10 mouse cellular contexts compared by ENCODE assay signal in the genomic region with DNA sequence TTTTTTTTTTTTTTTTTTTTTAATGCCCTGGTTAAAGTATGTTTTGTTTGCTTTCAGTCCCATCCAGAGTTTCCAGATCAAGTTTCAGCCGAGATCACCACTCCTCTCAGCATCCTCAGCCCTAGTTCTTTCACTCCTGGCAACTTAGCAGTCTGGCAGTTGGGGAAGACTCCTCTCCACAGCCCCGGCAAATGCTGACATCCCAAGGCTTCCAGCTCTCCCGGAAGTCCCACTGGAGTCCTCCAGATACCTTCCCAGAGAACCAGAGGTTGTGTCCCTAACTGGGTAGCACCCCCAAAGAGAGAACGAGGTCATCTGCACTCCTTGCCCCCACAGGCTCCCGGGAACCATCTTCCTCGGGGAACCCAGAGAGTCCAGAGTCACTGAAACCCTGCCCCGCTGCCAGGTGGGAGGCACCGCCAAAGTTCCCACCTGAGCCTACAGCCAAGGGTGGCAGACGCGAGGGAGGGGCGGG. TPM values are rescaled to one million over a fixed set of nuclear protein-coding genes. Genes with fewer than 3 reads are reported as not detected.
A peak's percentile ranks its signal among the peaks of the same experiment; 100 is the strongest.
DNase-seq lines count a peak whose midpoint lies in the region; ATAC-seq and TF ChIP-seq lines count a peak whose summit lies in the region.
"Had no signal": no experiment of that assay in that cellular context is flagged by ENCODE, and none has a peak within 500 bp of the region (broad histone marks: within the 10 kb centered on the region; RNA-seq: fewer than 3 reads in every experiment).

No protein-coding gene starts in this region.

- H3K9me3 ChIP-seq in E14TG2a.4 (ENCODE audit: low read length), result peaks cover 22% of the 10 kb centered on the region
- H3K9me3 ChIP-seq in forebrain, embryonic 11.5 days (ENCODE audit: control insufficient read depth, low read length), result no peaks in the 10 kb centered on the region
- no peaks in the 10 kb centered on the region for H3K9me3 ChIP-seq in hindbrain, postnatal 0 days (ENCODE audit: low read length)
- no peaks in the 10 kb centered on the region for H3K9me3 ChIP-seq in midbrain, embryonic 16.5 days (replicated peaks; ENCODE audit: control insufficient read depth, low read length, poor library complexity, severe bottlenecking)

- H3K36me3 ChIP-seq in E14TG2a.4 (ENCODE audit: insufficient read depth, low read length), result no peaks in the 10 kb centered on the region
- H3K36me3 ChIP-seq in forebrain, embryonic 11.5 days (ENCODE audit: control insufficient read depth, insufficient read depth, low read length), result no peaks in the 10 kb centered on the region
- H3K36me3 ChIP-seq in hindbrain, postnatal 0 days (ENCODE audit: insufficient read depth, low read length), result no peaks in the 10 kb centered on the region
- H3K36me3 ChIP-seq in midbrain, embryonic 16.5 days (ENCODE audit: control insufficient read depth, insufficient read depth, low read length), result no peaks in the 10 kb centered on the region
- H3K36me3 ChIP-seq: G1E had no signal

- H3K4me1 ChIP-seq in E14TG2a.4 (replicated peaks; ENCODE audit: low read depth, low read length), result peaks cover 23% of the 10 kb centered on the region
- H3K4me1 ChIP-seq in forebrain, embryonic 11.5 days (replicated peaks; ENCODE audit: control insufficient read depth, insufficient read depth, low read length), result peaks cover 10% of the 10 kb centered on the region
- H3K4me1 ChIP-seq in hindbrain, postnatal 0 days (ENCODE audit: insufficient read depth, low read length), result peaks cover 3% of the 10 kb centered on the region; the same call in 1 of the 2 replicates
- H3K4me1 ChIP-seq in midbrain, embryonic 16.5 days (ENCODE audit: control insufficient read depth, insufficient read depth, low read length), result peaks cover 12% of the 10 kb centered on the region

- H3K27me3 ChIP-seq in E14TG2a.4 (ENCODE audit: insufficient read depth, low read length), result peaks cover 58% of the 10 kb centered on the region
- H3K27me3 ChIP-seq in forebrain, embryonic 11.5 days (ENCODE audit: control insufficient read depth, insufficient read depth, low read length), result peaks cover 29% of the 10 kb centered on the region
- H3K27me3 ChIP-seq in hindbrain, postnatal 0 days (ENCODE audit: insufficient read depth, low read length), result 0 out of 2 replicates have a peak, but pooled peaks cover 7% of the 10 kb centered on the region
- peaks cover 3% of the 10 kb centered on the region; the same call in 1 of the 2 replicates for H3K27me3 ChIP-seq in midbrain, embryonic 16.5 days (ENCODE audit: control insufficient read depth, insufficient read depth, low read depth, low read length)

- peak overlapping the region; percentile 91 for H3K4me3 ChIP-seq in E14TG2a.4 (replicated peaks; ENCODE audit: low read length)
- H3K4me3 ChIP-seq in forebrain, embryonic 11.5 days (ENCODE audit: low read depth, low read length), result peak overlapping the region; percentile 73
- peak overlapping the region; percentile 70 for H3K4me3 ChIP-seq in hindbrain, postnatal 0 days (ENCODE audit: low read length)
- H3K4me3 ChIP-seq in midbrain, embryonic 16.5 days (ENCODE audit: low read depth, low read length), result peak overlapping the region; percentile 91

- no peak for TF ChIP-seq CTCF in E14TG2a.4 (conservative IDR thresholded peaks at IDR 0.05; ENCODE audit: low read length)
- no peak for TF ChIP-seq CTCF in hindbrain, postnatal 0 days (IDR thresholded peaks at IDR 0.05; ENCODE audit: low read depth)

- ATAC-seq in forebrain, embryonic 11.5 days (replicated peaks; ENCODE audit: low FRiP score), result no peak; the same call in none of the 2 replicates
- no peak; the same call in 1 of the 2 replicates for ATAC-seq in hindbrain, postnatal 0 days
- peak; percentile 3; the same call in 1 of the 2 replicates for ATAC-seq in midbrain, embryonic 16.5 days
- no peak for ATAC-seq in granulocyte monocyte progenitor cell, adult 5-6 weeks (replicated peaks; ENCODE audit: poor library complexity, severe bottlenecking)

- H3K4me2 ChIP-seq in forebrain, embryonic 11.5 days (ENCODE audit: low read depth, low read length, severe bottlenecking), result peak overlapping the region; percentile 97
- peak overlapping the region; percentile 97 for H3K4me2 ChIP-seq in hindbrain, postnatal 0 days (ENCODE audit: low read depth, low read length)
- peak overlapping the region; percentile 96 for H3K4me2 ChIP-seq in midbrain, embryonic 16.5 days (ENCODE audit: low read length)

- H3K9ac ChIP-seq in forebrain, embryonic 11.5 days (ENCODE audit: low read length), result peak overlapping the region; percentile 81
- H3K9ac ChIP-seq in hindbrain, postnatal 0 days (replicated peaks; ENCODE audit: low read length), result peak overlapping the region; percentile 47
- peak overlapping the region; percentile 72 for H3K9ac ChIP-seq in midbrain, embryonic 16.5 days (ENCODE audit: low read depth, low read length)

- peak overlapping the region; percentile 57 for H3K27ac ChIP-seq in forebrain, embryonic 11.5 days (ENCODE audit: low read depth, low read length)
- peak overlapping the region; percentile 28 for H3K27ac ChIP-seq in hindbrain, postnatal 0 days
- H3K27ac ChIP-seq in midbrain, embryonic 16.5 days (ENCODE audit: low read length), result peak overlapping the region; percentile 84

- DNase-seq in heart, adult 11 months, result peak; percentile 91
- DNase-seq in heart, postnatal 14 days, result no peak
- no peak for DNase-seq in forebrain, embryonic 11.5 days (ENCODE audit: low spot score)
- no peak for DNase-seq in hindbrain, postnatal 0 days (ENCODE audit: low spot score)
- no peak for DNase-seq in layer of hippocampus, adult 18-20 months (ENCODE audit: low spot score in 2 of 2)

- 0% methylated on average over 11 of the region's 11 CpGs for whole genome bisulfite sequencing in forebrain, embryonic 11.5 days
- 0% methylated on average over 11 of the region's 11 CpGs for WGBS in hindbrain, postnatal 0 days
- WGBS in midbrain, embryonic 16.5 days, result 0% methylated on average over 10 of the region's 11 CpGs

- intact Hi-C loops in heart, postnatal 14 days (cut with DNase I), result loop anchor here (10.0 kb wide), 2 partner anchors 148 to 288 kb away; no protein-coding TSS in a partner anchor

RNA-seq across cellular contexts. Expression of a gene that starts 1.2 kb away (rescaled TPM):
- total RNA-seq in heart, postnatal 14 days (2021), result 1 to 10 TPM; 4.3 to 5.0 TPM
- 46.0 and 48.1 TPM in 2 replicates for polyA plus RNA-seq in forebrain, embryonic 11.5 days (2014; fragmentation: Nextera tagmentation; extraction: Ambion mirVana)
- 151 and 169 TPM in 2 replicates for total RNA-seq in hindbrain, postnatal 0 days (2014; rRNA removed)
- 20.4 and 21.3 TPM in 2 replicates for polyA plus RNA-seq in hindbrain, postnatal 0 days (2015; fragmentation: Nextera tagmentation; extraction: Ambion mirVana)
- polyA plus RNA-seq in midbrain, embryonic 16.5 days (2015; fragmentation: Nextera tagmentation; extraction: Ambion mirVana), result 33.4 and 37.4 TPM in 2 replicates
- 10 to 100 TPM; 71.3 to 71.7 TPM for total RNA-seq in layer of hippocampus, adult 18-20 months (2021)
- not detected in 2 replicates for total RNA-seq in granulocyte monocyte progenitor cell, adult 5-6 weeks (2014; fragmentation: Nextera tagmentation)
- total RNA-seq in granulocyte monocyte progenitor cell, adult 5-6 weeks (2017), result not detected in 2 replicates
- total RNA-seq: hematopoietic stem cell, adult 5-6 weeks had no signal

Comparison
In these comparisons a context has a peak if more than half of its experiments do, and no peak if none do; other contexts are left out.
1. H3K27ac ChIP-seq: peak in every context shown above with its lines; median percentile 84 in midbrain, embryonic 16.5 days; 57 in forebrain, embryonic 11.5 days; 28 in hindbrain, postnatal 0 days.
2. RNA of a gene that starts 1.2 kb away (total RNA-seq): 151 to 169 TPM in hindbrain, postnatal 0 days and 71.3 to 71.7 TPM in layer of hippocampus, adult 18-20 months; 4.3 to 5.0 TPM in heart, postnatal 14 days and not detected in granulocyte monocyte progenitor cell, adult 5-6 weeks; every median in the first group is over 10 times any median in the second.
3. Peak in every context shown above with its lines, with median percentiles within 50 percentile points of each other: H3K4me3 ChIP-seq, H3K4me2 ChIP-seq and H3K9ac ChIP-seq.